Mouse (Mus musculus) stomach, postnatal 0 days (tissue): ENCODE data around the gene Rbms3. TPM values are rescaled to one million over a fixed set of nuclear protein-coding genes. Genes with fewer than 3 reads are reported as not detected.

Experiments
- ATAC-seq: fragments of 200-750 bp; cut with Nextera tagmentation; 2 replicates; pipeline ENCODE4 v1.8.0; 2017; ENCODE audit not compliant: low FRiP score, low TSS enrichment
- DNase-seq: peaks from one replicate; pipeline ENCODE4 v3.0.0-alpha.2; 2016; ENCODE audit warnings: low spot score
- H3K27ac ChIP-seq: fragments of 300-500 bp; sonication (generic); replicated peaks from 2 replicates; pipeline ENCODE4 v1.5.1; 2014; ENCODE audit warnings: mild to moderate bottlenecking, control low read depth
- H3K27me3 ChIP-seq: fragments of 300-500 bp; sonication (generic); 2 replicates; pipeline ENCODE4 v1.6.1; 2014; ENCODE audit warnings: low read length; ENCODE audit not compliant: control insufficient read depth, insufficient read depth
- H3K36me3 ChIP-seq: fragments of 300-500 bp; sonication (generic); 2 replicates; pipeline ENCODE4 v1.6.1; 2014; ENCODE audit warnings: low read length, mixed read lengths; ENCODE audit not compliant: control insufficient read depth, insufficient read depth
- H3K4me1 ChIP-seq: fragments of 300-500 bp; sonication (generic); replicated peaks from 2 replicates; pipeline ENCODE4 v1.6.1; 2014; ENCODE audit warnings: antibody characterized with exemption; ENCODE audit not compliant: control insufficient read depth, insufficient read depth
- H3K4me2 ChIP-seq: fragments of 300-500 bp; sonication (generic); replicated peaks from 2 replicates; pipeline ENCODE4 v1.6.1; 2014; ENCODE audit warnings: low read depth, mild to moderate bottlenecking, control low read depth, moderate library complexity
- H3K4me3 ChIP-seq: fragments of 300-500 bp; sonication (generic); 2 replicates; pipeline ENCODE4 v1.5.1; 2014; ENCODE audit warnings: low read depth, low read length, control low read depth
- H3K9ac ChIP-seq: fragments of 300-500 bp; sonication (generic); 2 replicates; pipeline ENCODE4 v1.6.1; 2014; ENCODE audit warnings: mild to moderate bottlenecking, low read length, control low read depth, mixed read lengths
- H3K9me3 ChIP-seq: fragments of 300-500 bp; sonication (generic); 2 replicates; pipeline ENCODE4 v1.6.1; 2016; ENCODE audit warnings: low read length; ENCODE audit not compliant: control insufficient read depth
- CTCF ChIP-seq: IDR thresholded peaks from 2 replicates; pipeline ENCODE4 v1.5.1; 2016; ENCODE audit warnings: antibody characterized with exemption, low read depth, mild to moderate bottlenecking, moderate library complexity
- EP300 ChIP-seq: optimal IDR thresholded peaks from 2 replicates; pipeline ENCODE3; 2016; ENCODE audit warnings: antibody characterized with exemption
- WGBS: fragments of 180-500 bp; shearing (Covaris S2); extraction: QIAGEN DNeasy Blood & Tissue Kit; methylation state at CpG from one replicate; pipeline ENCODE4 v1.1.7; 2014; 5-methylcytosine and 5-hydroxymethylcytosine counted together
- polyA plus RNA-seq: library from polyadenylated mRNA; unstranded; fragments of >200 nt; fragmentation: Nextera tagmentation; extraction: Ambion mirVana; gene quantifications from 2 replicates; pipeline ENCODE4 v1.2.1, GENCODE M21; 2015

Gene Rbms3
- polyA plus RNA-seq, 1 experiment from 2014 or later = 20.9 TPM

DNA sequence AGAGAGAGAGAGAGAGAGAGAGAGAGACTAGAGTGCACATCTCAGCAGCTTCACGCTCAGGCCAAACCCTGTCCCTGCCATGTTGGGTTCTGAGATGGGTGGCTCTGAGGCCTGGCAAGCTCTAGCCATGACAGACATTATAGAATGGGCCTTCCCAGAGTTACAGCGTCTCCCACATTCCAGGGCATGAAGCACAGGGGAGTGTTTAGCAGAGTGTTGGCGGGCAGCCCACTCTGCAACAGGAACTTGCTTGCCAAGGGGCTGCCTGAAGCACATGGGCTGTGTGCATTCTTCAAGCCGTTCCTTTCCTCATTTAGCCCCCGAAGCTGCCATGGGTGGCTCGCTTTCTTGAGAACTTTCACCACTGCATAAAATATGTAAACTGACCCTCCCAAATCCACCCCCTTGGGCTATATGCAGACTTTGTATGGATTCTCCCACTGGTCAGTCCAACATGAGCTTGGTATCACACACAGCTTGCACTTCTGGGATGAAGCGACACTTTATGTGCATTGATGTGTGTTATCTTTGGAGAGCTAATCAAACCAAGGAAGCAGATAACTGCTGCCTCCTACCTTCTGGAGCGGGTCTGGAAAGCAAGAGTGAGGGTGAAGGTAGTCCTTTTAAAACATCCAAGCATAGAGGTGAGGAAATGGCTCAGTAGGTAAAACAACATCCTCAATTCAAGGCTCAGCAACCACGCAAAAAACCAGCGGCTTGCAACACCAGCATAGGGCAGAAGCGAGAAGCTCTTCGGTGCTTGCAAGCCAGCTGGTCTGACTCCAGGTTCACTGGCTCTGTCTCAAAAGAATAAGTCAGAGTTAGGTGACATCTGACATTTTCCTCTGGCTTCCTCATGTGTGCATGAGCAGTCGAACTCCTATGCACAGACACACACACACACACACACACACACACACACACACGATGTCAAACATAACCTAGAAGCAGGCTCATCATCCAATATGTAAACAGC, 436.9 kb downstream of the Rbms3 start:
- 0 out of 2 replicates have a peak overlapping the region, but pooled peaks have one; percentile 8 for H3K9ac ChIP-seq
- H3K9me3 ChIP-seq = no peaks in the 10 kb centered on the region
- DNase-seq (peak; percentile 58), ATAC-seq (peak; percentile 83)
- no peaks in the 10 kb centered on the region for H3K27me3 ChIP-seq
- peak overlapping the region; percentile 2 for H3K4me2 ChIP-seq
- TF ChIP-seq EP300 = peak; percentile 46
- 0 out of 2 replicates have a peak, but pooled peaks have one; percentile 21 for TF ChIP-seq CTCF
- H3K27ac ChIP-seq = peak overlapping the region; percentile 88
- WGBS = 27% methylated on average over 14 of the region's 14 CpGs
- no peaks in the 10 kb centered on the region for H3K36me3 ChIP-seq
- H3K4me3 ChIP-seq = no peak overlapping the region
- H3K4me1 ChIP-seq = no peaks in the 10 kb centered on the region

DNA sequence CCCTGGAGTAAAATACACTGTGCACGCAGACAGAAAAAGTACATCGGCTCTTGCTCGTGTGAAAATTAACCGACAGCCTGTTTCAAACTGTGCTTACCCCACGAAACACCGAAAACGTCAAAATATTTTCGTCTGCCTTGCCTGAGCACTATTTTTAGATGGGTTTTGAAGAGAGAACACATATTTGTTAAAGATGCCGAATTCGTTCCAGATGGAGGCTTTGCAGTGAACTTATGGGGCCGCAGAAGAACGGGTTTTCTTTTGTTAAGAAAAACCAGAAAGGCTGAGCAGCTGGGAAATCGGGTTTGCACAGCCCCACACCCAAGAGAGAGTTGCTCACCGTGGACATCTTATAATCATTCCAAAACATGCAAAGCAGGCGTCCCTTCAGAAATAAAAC, 437.6 kb downstream of the Rbms3 start:
- ATAC-seq (no peak), DNase-seq (no peak)
- no peak for TF ChIP-seq CTCF
- no peak for TF ChIP-seq EP300
- Histone ChIP-seq H3K36me3 (no peaks in the 10 kb centered on the region), H3K9me3 (no peaks in the 10 kb centered on the region), H3K9ac (no peak overlapping the region), H3K27me3 (no peaks in the 10 kb centered on the region), H3K4me3 (no peak overlapping the region), H3K27ac (peak overlapping the region; percentile 88), H3K4me2 (peak overlapping the region; percentile 2), H3K4me1 (no peaks in the 10 kb centered on the region)
- 24% methylated on average over 15 of the region's 15 CpGs for WGBS

DNA sequence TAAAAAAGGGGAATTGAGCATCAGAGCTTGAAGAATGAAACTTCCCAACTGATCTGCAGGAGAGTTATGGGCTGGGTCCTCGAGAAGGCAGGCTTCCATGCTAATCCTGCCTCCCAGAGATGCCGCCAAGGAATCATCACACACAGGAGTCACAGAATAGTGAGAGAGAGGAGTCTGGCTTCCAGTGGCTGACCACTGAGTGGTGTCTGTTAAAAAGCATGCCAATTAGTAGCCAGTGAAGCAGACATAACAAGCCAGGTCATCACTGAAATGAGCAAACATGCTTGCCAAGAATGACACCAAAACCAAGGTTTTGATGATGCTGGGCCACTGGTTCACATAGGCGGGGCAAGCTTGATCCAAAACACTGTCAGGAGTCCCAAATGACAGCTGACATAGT, 441.3 kb downstream of the Rbms3 start:
- Histone ChIP-seq H3K4me3 (no peak overlapping the region), H3K9me3 (no peaks in the 10 kb centered on the region), H3K4me2 (no peak overlapping the region), H3K36me3 (no peaks in the 10 kb centered on the region), H3K9ac (no peak overlapping the region), H3K27me3 (no peaks in the 10 kb centered on the region), H3K4me1 (no peaks in the 10 kb centered on the region), H3K27ac (no peak overlapping the region)
- WGBS = 75% methylated on average over 3 of the region's 3 CpGs
- DNase-seq (no peak), ATAC-seq (no peak)
- no peak for TF ChIP-seq EP300
- TF ChIP-seq CTCF = no peak

DNA sequence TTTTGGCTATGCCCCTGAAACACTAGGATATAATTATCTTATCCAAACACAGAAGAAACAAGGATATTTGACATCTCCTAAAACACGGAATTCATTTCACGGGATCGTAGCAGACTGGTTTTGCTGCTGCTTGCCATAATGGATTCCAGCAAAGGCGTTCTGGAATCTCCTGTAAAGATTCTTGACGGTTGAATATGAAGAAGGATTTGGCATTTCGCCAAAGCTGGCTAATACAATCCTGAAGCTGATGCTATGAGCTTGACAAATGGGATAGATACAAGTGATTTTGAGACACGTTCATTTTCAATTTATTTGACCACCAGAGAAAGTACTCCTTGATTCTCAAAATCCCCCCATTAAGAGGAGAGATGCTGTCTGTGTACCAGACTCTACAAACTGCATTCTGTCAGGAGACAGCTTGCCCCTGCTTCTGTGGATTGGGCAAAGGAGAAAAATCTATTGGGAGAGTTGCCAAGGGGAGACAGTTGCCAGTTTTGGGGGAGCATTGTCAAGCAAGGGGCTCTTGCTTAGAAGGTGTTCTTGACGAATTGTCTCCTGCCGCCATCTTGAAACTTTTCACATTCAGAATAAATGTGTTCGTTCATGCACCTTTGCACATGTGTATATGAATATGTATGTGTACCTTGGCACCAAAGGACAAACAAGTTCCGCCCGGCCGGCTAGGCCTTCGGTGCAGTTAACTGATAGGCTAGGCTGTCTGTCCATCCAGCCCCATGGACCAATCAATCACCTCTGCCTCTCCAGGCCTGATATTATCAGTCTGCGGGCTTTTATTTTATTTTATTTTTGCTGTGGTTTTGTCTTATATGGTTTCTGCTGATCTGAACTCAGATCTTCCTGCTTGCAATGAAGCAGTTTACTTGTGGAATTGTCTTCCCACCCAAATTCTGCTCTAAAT, 442.3 kb downstream of the Rbms3 start:
- no peaks in the 10 kb centered on the region for H3K27me3 ChIP-seq
- H3K9me3 ChIP-seq = no peaks in the 10 kb centered on the region
- ATAC-seq (no peak), DNase-seq (no peak)
- no peak overlapping the region for H3K27ac ChIP-seq
- no peak overlapping the region for H3K4me3 ChIP-seq
- no peak for TF ChIP-seq EP300
- TF ChIP-seq CTCF = no peak
- no peak overlapping the region for H3K9ac ChIP-seq
- H3K4me2 ChIP-seq = no peak overlapping the region
- 0 out of 2 replicates have a peak, but pooled peaks cover 2% of the 10 kb centered on the region for H3K36me3 ChIP-seq
- no peaks in the 10 kb centered on the region for H3K4me1 ChIP-seq
- WGBS = 68% methylated on average over 15 of the region's 15 CpGs

DNA sequence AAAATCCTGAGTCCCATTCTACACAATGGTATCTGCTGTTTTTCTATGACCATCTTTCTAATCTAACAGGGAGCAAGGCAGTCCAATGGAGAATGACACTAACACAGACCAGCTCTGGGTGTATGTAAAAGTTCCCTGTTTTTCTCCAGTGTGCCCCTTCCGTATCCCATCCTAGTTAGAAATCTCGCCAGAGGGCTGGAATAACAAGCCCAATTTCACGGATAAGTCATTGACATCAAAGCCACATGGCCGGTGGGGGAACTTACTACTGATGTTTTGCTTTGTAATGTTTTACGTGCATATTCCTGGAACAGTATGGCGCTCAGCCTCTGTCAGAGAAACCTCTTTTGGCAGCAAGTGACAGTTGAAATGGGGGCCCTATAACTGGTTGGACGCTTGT, 449.1 kb downstream of the Rbms3 start:
- no peak overlapping the region for H3K9ac ChIP-seq
- H3K36me3 ChIP-seq = peaks cover 2% of the 10 kb centered on the region; the same call in 1 of the 2 replicates
- H3K4me1 ChIP-seq = no peaks in the 10 kb centered on the region; the same call in 1 of the 2 replicates
- H3K4me3 ChIP-seq = no peak overlapping the region
- no peak overlapping the region for H3K27ac ChIP-seq
- H3K27me3 ChIP-seq = no peaks in the 10 kb centered on the region
- DNase-seq (no peak), ATAC-seq (no peak)
- TF ChIP-seq EP300 (no peak), CTCF (no peak)
- 77% methylated on average over 7 of the region's 7 CpGs for WGBS
- H3K4me2 ChIP-seq = no peak overlapping the region
- no peaks in the 10 kb centered on the region for H3K9me3 ChIP-seq
